Mouse (Mus musculus) megakaryocyte-erythroid progenitor cell, adult 5-6 weeks (primary cell): ENCODE results near the gene Slc13a4. TPM values are rescaled to one million over a fixed set of nuclear protein-coding genes. Genes with fewer than 3 reads are reported as not detected.

ENCODE experiments used
- ATAC-seq: replicated peaks from 2 replicates; pipeline ENCODE4 v1.8.0; 2016; ENCODE audit warnings: mild to moderate bottlenecking, inconsistent platforms; ENCODE audit not compliant: severe bottlenecking, poor library complexity, low FRiP score, low TSS enrichment
- total RNA-seq, 2 experiments: library from RNA; stranded (forward) in 1 of 2; stranded (reverse) in 1 of 2; fragments of 200-1000, 215-1000 nt in 1 of 2; fragments of >200 nt in 1 of 2; fragmentation: Nextera tagmentation in 1 of 2; gene quantifications; 2 replicates each; pipeline ENCODE4 v1.2.3; 2014 to 2017

Slc13a4 gene
- not detected in 2 replicates for total RNA-seq (2014; fragmentation: Nextera tagmentation)
- total RNA-seq (2017), result not detected in 2 replicates

- ATAC-seq, result no peak
Observed at GRCm38 (mm10) chr6:35308037-35308436, at the start of gene Slc13a4. TSS of gene Slc13a4 (minus strand) at chr6:35308131.

- ATAC-seq, result no peak
Observed at GRCm38 (mm10) chr6:35355320-35355719, 47.4 kb upstream of the Slc13a4 start.

DNA sequence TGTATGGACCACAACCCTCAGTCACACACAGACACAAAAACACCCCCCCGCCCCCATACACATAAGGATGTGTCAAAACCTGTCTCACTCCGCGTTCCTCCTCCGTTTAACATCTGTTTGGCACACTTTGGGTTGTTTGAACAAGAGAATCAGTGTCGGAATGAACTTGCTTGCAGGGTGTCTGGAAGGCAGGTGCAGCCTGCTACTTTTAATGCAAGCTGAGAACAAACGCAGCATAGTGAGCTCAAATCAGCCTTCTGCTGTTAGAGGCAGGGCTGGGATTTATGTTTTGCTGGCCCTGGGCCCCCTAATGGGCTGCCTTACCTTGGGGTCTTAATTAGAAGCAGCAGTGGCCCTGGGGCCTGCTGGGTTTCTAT, 46.7 kb upstream of the Slc13a4 start:
- no peak for ATAC-seq

DNA sequence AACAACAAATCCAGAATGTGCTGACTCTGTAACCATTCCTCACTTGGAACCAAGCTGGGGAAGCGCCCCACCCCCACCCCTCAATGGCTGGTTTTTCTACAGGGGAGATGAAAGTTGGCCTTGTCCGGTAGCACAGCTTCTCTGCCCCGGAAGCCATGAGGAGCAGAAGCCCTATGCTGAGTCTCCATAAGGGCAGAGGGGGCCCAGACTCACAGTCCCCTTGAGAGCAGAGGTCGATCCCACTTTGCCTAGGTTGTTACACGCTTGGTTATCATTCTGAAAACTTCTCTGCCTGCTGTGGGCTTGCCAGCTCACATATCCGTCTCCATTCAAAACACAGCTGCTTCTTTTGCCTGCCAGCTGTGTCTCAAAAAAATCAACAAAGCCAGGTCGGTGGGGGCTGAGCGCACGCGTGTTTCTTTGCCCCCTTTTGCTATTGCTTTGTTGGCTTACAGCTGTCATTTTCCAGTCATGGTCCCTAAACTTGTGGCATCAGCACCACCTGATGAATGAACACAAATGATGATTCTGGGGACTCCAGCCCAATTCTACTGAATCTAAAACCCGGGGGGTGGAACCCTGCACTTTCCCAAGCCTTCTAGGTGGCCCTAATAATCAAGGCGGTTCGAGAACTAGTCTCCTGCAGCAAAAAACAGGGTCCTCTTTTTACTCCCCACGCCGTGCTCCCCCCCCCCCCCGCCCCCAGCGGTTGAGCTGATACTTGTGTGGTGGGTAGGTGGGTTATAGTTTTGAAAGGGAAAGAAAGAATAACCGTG, 46.1 kb upstream of the Slc13a4 start:
- ATAC-seq, result 0 out of 2 replicates have a peak, but pooled peaks have one; percentile 23

GRCm38 (mm10) chr6:35353416-35353815, 45.5 kb upstream of the Slc13a4 start:
- ATAC-seq, result peak; percentile 56; the same call in 1 of the 2 replicates

DNA sequence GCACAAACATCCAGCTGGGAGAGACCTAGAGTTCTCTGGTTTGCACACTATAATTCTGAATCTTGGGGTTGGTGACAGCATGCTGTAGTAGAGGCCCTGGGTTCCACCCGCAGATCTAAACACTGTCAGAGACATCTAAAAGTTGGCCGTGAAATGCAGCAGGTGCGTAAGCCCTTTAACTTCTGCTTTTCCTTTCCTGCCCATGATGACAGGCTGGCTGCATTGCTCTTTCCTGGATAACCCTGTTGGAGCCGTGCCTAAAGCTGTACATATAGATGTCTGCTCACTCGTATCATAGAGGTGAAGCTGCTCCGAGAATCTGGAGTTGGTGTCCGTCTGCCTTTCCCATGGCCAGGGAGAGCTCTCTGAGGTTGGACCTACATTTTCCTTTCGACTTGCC, 44.9 kb upstream of the Slc13a4 start:
- ATAC-seq, result no peak

DNA sequence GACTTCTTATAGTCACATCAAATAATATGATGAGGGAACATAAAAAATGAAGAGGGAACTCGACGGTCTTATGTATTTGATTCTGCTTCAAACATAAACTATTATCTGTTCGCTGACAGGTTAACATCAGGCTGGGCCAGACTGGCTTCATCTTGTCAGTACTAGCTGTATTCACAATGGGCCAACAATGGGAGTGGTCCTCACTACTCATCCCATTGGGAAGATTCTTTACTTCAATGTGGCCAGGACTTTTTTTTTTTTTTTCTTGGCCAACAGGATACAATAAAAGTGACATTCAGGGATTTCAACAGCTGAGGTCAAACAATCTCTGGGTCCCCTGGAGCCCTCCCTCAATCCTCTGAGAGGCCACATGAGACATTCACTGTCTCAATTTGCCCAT, 43.9 kb upstream of the Slc13a4 start:
- no peak for ATAC-seq

GRCm38 (mm10) chr6:35349784-35350183, 41.9 kb upstream of the Slc13a4 start:
- no peak for ATAC-seq

DNA sequence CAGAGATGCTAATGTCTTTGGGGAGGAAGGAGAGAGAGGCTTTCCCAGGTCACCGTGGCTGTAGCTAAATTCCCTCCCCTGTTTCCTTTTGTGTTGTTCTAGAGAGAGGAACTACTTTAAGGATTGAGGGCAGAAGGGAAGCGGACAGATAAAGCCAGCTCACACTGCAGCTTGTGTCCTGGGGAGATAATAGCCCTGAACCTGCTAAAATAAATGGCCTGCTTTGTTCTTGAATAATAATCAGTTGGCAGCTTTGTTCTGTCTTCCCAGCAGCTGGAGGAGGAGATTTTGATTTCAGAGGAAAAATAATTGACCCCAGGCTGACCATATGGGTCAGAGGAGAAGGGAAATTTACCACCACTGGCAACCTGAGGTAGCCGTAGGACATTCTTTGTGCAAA, 30.7 kb upstream of the Slc13a4 start:
- no peak for ATAC-seq

DNA sequence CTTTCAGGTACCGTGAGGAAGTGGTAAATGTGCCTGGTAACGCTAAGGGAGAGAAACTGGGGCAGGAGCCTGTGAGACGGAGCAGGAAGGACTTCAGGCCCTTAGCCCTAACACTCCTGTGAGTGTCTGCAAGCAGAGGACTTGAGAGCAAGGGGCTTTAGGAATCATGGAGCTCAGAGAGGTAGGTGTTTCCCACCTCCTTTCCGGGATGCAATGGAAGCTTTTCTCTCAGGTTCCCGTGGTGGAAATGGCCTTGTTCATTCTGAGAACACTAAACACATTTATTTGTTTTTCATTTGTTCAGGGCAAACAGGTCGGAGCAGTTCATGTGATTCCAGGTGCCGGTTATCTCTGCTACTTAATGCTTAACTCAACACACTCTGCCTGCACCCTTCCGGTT, 29.9 kb upstream of the Slc13a4 start:
- no peak for ATAC-seq

DNA sequence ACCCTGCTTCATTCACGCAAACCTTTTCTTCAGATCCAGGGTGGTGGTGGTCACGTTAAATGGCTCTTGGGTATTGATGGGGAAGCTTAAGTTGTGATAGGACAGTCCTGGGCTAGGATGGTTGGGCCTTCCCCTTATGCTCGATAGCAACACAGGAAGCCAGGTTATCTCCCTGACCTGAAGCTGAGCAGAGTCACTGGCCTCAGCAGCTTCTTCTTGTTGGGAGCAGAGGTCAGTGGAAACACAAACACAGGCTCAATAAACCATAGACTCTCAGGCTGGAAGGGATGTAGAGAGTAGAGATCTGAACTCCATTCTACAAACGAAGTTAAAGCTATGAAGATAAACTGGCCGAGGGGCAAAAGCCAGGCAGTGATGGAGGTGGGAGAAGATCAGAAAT, 27.5 kb upstream of the Slc13a4 start:
- ATAC-seq, result no peak

GRCm38 (mm10) chr6:35334278-35334677, 26.3 kb upstream of the Slc13a4 start:
- ATAC-seq, result no peak

DNA sequence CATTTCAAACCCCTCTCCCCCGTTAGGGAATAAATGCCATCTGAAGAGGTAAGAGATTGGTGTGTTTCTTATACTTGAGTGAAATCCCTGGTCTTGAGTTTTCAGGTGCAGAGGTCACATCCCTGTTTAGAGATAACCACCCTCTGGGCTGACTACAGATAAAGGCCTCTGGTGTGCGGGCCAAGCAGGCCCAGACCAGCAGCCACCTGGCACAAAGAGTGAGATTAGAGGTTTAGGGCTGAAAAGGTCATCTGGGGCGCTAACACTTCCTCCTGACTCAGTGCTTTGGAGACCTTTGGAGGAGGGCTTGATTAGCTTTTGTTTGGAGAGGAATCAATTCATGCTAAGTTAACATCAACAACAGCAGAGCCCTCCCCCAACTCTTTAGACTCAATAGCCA, 25.7 kb upstream of the Slc13a4 start:
- ATAC-seq, result no peak

- no peak for ATAC-seq
Observed at GRCm38 (mm10) chr6:35330834-35331233, 22.9 kb upstream of the Slc13a4 start.

GRCm38 (mm10) chr6:35329956-35330355, 22.0 kb upstream of the Slc13a4 start:
- no peak for ATAC-seq

- peak; percentile 61; the same call in 1 of the 2 replicates for ATAC-seq
Observed at GRCm38 (mm10) chr6:35326111-35326515, 18.2 kb upstream of the Slc13a4 start, which contains the start of gene Fam180a. TSS of gene Fam180a (minus strand) at chr6:35326141.

GRCm38 (mm10) chr6:35324306-35324705, 16.4 kb upstream of the Slc13a4 start:
- no peak for ATAC-seq

- no peak for ATAC-seq
Observed at GRCm38 (mm10) chr6:35323046-35323445, 15.1 kb upstream of the Slc13a4 start.

GRCm38 (mm10) chr6:35321105-35321504, 13.2 kb upstream of the Slc13a4 start:
- peak; percentile 88 for ATAC-seq

DNA sequence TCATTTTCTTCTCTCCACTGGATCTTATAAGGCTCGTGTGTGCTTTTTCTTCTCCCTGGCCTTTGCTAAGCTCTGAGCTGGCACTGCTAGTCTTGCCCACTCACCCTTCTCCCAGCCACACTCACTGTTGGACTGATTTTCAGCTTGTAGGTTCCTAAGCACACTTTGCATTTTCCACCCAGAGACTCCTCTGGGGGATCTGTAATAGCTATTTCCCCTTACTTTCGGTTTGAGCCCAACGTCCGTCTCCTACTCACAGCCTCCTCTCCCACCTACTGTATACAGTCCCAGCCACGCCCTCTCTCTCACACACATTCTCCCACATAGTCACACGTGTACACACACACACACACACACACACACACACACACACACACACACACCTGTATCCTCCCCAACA, 11.9 kb upstream of the Slc13a4 start:
- no peak for ATAC-seq

DNA sequence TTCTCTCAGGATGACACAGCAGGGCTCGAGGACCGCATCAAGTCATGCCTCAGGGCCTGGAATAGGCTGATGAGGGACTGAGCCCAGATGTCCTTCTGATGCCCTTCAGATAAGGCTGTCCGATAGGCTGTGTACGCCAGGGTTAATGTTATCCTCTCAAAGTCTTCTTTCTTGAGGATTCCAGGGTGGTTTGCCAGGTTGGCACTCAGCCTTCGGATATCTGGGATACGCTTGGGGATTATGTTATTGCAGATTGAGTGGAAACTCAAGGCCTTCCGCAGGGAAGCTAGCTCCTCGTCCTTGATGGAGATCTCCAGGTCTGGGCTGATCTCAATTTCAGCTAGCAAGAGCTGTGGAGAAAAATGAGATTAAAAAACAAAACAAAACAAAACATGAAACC, 5.6 kb upstream of the Slc13a4 start:
- ATAC-seq, result no peak
